Mouse (Mus musculus): ENCODE results near the gene Galnt7. TPM values are rescaled to one million over a fixed set of nuclear protein-coding genes. Genes with fewer than 3 reads are reported as not detected.
"Not testable (repeated sequence)": the region's sequence is repeated elsewhere in the genome, so short reads cannot be mapped to it uniquely, and the experiment has no call there.

The Galnt7 gene
- total RNA-seq, 2 experiments from 2014 or later: 11.0 to 13.3 TPM

DNA sequence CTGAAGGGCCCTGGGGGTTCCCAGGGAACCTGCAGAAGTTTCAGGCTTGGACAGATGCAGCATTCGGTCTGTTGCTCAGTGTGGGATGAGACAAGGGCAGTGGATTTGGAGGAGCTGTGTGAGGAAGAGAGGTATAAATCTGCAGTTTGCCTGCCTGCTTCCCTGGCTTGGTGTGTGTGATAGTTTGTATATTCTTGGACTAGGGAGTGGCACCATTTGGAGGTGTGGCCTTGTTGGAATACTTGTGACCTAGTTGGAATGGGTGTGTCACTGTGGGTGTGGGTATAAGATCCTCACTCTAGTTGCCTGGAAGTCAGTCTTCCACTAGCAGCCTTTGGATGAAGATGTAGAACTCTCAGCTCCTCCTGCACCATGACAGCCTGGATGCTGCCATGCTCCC lies 147.3 kb downstream of the Galnt7 start:
- not testable (repeated sequence) for DNase-seq (ENCODE audit: low spot score in 2 of 2)

GRCm38 (mm10) chr8:57503641-57504040 lies 149.2 kb downstream of the Galnt7 start:
- DNase-seq (ENCODE audit: low spot score in 2 of 2): peak in 1 of 2 experiments; percentile 54

DNA sequence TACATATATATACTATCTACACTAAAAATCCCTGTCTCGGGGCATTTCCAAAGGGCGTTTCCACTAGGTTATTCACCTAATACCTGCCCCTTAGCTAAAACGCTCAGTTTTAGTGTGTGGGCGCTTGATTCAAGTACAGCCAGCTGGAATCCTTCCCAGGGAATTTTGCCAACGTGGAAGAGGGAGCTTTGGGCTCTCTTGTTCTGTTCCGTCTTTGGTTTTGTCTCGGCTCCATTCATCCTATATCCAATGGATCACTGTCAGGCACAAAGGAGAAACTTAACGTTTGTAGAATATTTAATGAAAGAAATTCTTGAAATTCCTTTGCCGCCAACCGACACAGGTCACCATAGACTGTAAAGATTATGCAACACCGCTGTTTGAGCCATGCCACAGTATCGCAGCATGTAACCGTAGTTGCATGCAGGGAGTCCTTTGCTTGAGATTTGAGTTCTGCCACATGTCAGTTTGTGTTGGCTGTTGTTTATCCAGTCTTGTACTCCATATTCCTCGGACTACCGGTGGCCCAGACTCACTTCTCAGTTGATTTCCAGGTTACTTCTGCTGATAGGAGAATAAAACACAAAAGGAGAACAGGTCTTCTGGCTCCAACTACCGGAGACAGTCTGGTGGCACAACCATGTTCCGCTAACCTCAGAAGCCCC lies 153.9 kb downstream of the Galnt7 start:
- peak; percentile 33 to 52 for DNase-seq (ENCODE audit: low spot score in 2 of 2)

- DNase-seq (ENCODE audit: low spot score in 2 of 2): no peak
Observed at GRCm38 (mm10) chr8:57498494-57498846, 154.4 kb downstream of the Galnt7 start.

GRCm38 (mm10) chr8:57491873-57492272 lies 161.0 kb downstream of the Galnt7 start:
- no peak for DNase-seq (ENCODE audit: low spot score in 2 of 2)

GRCm38 (mm10) chr8:57489896-57490295 lies 162.9 kb downstream of the Galnt7 start:
- DNase-seq (ENCODE audit: low spot score in 2 of 2): no peak

GRCm38 (mm10) chr8:57489366-57489765 lies 163.5 kb downstream of the Galnt7 start:
- DNase-seq (ENCODE audit: low spot score in 2 of 2): no peak

DNA sequence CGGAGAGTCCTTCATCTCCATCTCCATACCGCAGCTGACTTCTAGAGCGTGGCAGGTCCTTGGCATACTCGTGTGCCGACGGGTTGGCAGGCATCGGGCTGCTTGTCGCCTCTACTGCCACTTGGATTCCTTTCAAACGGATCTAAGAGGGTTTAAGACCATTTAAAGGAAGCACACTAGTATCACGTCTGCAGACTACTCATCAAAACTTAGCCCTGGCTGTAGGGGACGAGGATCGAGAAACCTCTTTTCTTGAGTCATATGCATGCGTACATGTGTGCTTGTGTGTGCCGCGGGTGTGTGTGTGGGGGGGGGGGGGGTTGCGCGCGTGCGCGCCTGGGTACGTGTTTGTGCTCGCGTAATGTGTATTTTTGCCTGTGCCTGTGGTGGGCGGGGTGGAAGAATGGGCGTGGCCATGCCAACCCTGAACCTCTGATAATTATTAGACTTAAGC lies 164.5 kb downstream of the Galnt7 start:
- DNase-seq (ENCODE audit: low spot score in 2 of 2): peak; percentile 13 to 47

GRCm38 (mm10) chr8:57487441-57488155 lies 165.2 kb downstream of the Galnt7 start, which contains the start of gene Sap30:
Gene Sap30 (minus strand): TSS chr8:57487860.
- peak; percentile 98 to 99 for DNase-seq (ENCODE audit: low spot score in 2 of 2)

GRCm38 (mm10) chr8:57486491-57487440 lies 166.1 kb downstream of the Galnt7 start:
- DNase-seq (ENCODE audit: low spot score in 2 of 2): peak; percentile 34 to 53

DNA sequence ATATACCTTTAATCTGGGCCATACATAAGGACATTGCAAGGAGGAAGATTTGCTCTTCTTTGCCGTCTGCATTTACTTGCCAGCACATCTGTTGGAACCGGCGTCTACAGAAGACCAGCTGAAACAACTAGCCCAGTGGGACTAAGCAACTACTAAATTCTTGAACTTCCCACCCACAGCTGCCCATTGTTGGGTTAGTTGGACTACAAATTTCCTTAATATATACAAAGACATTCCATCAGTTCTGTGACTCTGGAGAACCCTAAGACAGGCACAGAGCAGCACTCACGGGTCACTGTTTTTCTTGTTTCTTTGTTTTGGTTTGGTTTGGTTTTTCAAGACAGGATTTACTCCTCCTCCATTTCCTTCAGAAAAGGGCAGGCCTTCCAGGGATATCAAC lies 172.2 kb downstream of the Galnt7 start:
- DNase-seq (ENCODE audit: low spot score in 2 of 2): no peak

DNA sequence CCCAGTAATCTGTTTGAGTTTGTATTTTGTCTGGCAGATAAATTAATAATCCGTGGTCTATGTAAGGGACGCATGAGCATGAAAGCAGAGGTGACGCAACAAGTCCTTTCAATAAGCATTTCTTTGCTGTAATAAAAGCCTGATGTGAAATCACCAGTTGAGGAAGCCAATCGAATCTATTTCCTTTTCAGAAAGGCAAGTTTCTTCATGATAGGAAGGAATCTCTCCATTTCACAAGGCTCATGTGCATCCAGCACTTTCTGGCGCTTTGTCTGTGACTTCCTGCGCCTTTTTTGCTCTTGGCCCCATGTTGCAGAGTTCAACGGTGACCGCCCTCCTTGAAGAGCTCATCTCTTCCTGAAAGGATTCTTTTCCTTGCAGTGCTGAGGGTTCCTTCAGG lies 173.1 kb downstream of the Galnt7 start:
- DNase-seq (ENCODE audit: low spot score in 2 of 2): no peak

- DNase-seq (ENCODE audit: low spot score in 2 of 2): no peak
Observed at GRCm38 (mm10) chr8:57478406-57478805, 174.4 kb downstream of the Galnt7 start.

Other genes with a start within 250 kb of the Galnt7 start
- 10 to 100 TPM; 60.7 to 68.0 TPM for gene Scrg1, start 197.1 kb downstream of the Galnt7 start, total RNA-seq (2021)
- 10 to 100 TPM; 12.6 to 17.6 TPM for gene Sap30, start 165.2 kb downstream of the Galnt7 start, total RNA-seq (2021)
- 1 to 10 TPM; 4.9 to 7.4 TPM for gene Hmgb2, start 141.1 kb downstream of the Galnt7 start, total RNA-seq (2021)

All from layer of hippocampus, adult 18-20 months (tissue).